Mouse (Mus musculus): ENCODE results near the gene Ccl27a.

Ccl27a gene

GRCm38 (mm10) chr4:41757321-41757720 lies 16.7 kb downstream of the Ccl27a start:
- CTCF ChIA-PET: interaction anchor here in 1 of 4 experiments (1.3 to 1.9 kb wide), 2 partner anchors 16 to 254 kb away, joined by 3 to 5 read pairs; partner anchors contain the start of gene AI464131
- POLR2A ChIA-PET: interaction anchor here in 3 of 4 experiments (0.6 to 5.8 kb wide), 4 partner anchors 16 to 253 kb away, joined by 3 to 37 read pairs (median 5); no protein-coding TSS in a partner anchor

- CTCF ChIA-PET: interaction anchor here in 3 of 4 experiments (0.5 to 2.0 kb wide), 4 partner anchors 15 to 235 kb away, joined by 4 to 6 read pairs (median 5); no protein-coding TSS in a partner anchor
- POLR2A ChIA-PET: interaction anchor here in 3 of 4 experiments (0.6 to 5.8 kb wide), 6 partner anchors 14 to 258 kb away, joined by 3 to 37 read pairs (median 7); partner anchors contain the start of gene Rpp25l (in 1 of the 3)
Measured at GRCm38 (mm10) chr4:41756440-41756839, 17.6 kb downstream of the Ccl27a start.

- POLR2A ChIA-PET: interaction anchor here in 3 of 4 experiments (0.6 to 5.8 kb wide), 18 partner anchors 9 to 1195 kb away, joined by 3 to 37 read pairs (median 4); partner anchors contain the start of genes Fam219a (in 2 of the 3), Arid3c (in 1 of the 3), Dnaic1 (in 1 of the 3) and Rpp25l (in 1 of the 3)
- CTCF ChIA-PET: interaction anchor here in 3 of 4 experiments (0.5 to 2.0 kb wide), 9 partner anchors 14 to 627 kb away, joined by 3 to 6 read pairs (median 4); partner anchors contain the start of genes Dnaic1 (in 1 of the 3) and Fam219a (in 1 of the 3)
Measured at GRCm38 (mm10) chr4:41755338-41756305, 18.4 kb downstream of the Ccl27a start, which contains the start of gene Sigmar1. Sigmar1 (minus strand) TSS chr4:41756157.

GRCm38 (mm10) chr4:41754797-41755337 lies 19.2 kb downstream of the Ccl27a start, which contains the start of gene Galt:
Galt (plus strand) TSS chr4:41755228.
- ChIA-PET POLR2A (interaction anchor here in 3 of 4 experiments (0.6 to 5.8 kb wide), 14 partner anchors 9 to 345 kb away, joined by 3 to 37 read pairs (median 4); partner anchors contain the start of genes Arid3c (in 1 of the 3), Fam219a (in 1 of the 3) and Rpp25l (in 1 of the 3)), CTCF (interaction anchor here in 3 of 4 experiments (1.0 to 2.0 kb wide), 8 partner anchors 14 to 185 kb away, joined by 3 to 8 read pairs (median 4); partner anchors contain the start of genes Dnaic1 (in 1 of the 3) and Fam219a (in 1 of the 3))

GRCm38 (mm10) chr4:41745021-41745420 lies 29.0 kb downstream of the Ccl27a start:
- CTCF ChIA-PET: interaction anchor here in 2 of 4 experiments (0.6 to 0.7 kb wide), 2 partner anchors 239 to 241 kb away, joined by 3 to 6 read pairs; no protein-coding TSS in a partner anchor

GRCm38 (mm10) chr4:41744131-41744530 lies 29.9 kb downstream of the Ccl27a start:
- ChIA-PET POLR2A (interaction anchor here in 1 of 4 experiments (1.3 kb wide), 1 partner anchor 11 kb away, joined by 3 read pairs; the partner anchor contains the start of gene Galt), CTCF (no interaction called here)

More at GRCm38 (mm10) chr4:41745021-41745420, 29.0 kb downstream of the Ccl27a start:
- POLR2A ChIA-PET: interaction anchor here in 1 of 4 experiments (1.3 kb wide), 1 partner anchor 10 kb away, joined by 3 read pairs; the partner anchor contains the start of gene Galt

- POLR2A ChIA-PET: interaction anchor here in 3 of 4 experiments (0.7 to 6.0 kb wide), 26 partner anchors 10 to 606 kb away, joined by 3 to 45 read pairs (median 4); partner anchors contain the start of genes Arid3c (in 2 of the 3), Galt (in 2 of the 3), Rpp25l (in 2 of the 3) and Sigmar1 (in 2 of the 3)
- CTCF ChIA-PET: interaction anchor here in 3 of 4 experiments (0.6 to 1.9 kb wide), 14 partner anchors 9 to 237 kb away, joined by 3 to 7 read pairs (median 4); partner anchors contain the start of genes Galt (in 2 of the 3), Sigmar1 (in 2 of the 3), Arid3c (in 1 of the 3) and Dnaic1 (in 1 of the 3)
Measured at GRCm38 (mm10) chr4:41741158-41741560, 32.9 kb downstream of the Ccl27a start.

GRCm38 (mm10) chr4:41740380-41741157 lies 33.5 kb downstream of the Ccl27a start:
- ChIA-PET POLR2A (interaction anchor here in 3 of 4 experiments (0.8 to 6.0 kb wide), 23 partner anchors 9 to 606 kb away, joined by 3 to 45 read pairs (median 4); partner anchors contain the start of genes Arid3c (in 2 of the 3), Galt (in 2 of the 3), Rpp25l (in 2 of the 3) and Sigmar1 (in 2 of the 3)), CTCF (interaction anchor here in 3 of 4 experiments (0.6 to 1.9 kb wide), 15 partner anchors 9 to 236 kb away, joined by 3 to 7 read pairs (median 3); partner anchors contain the start of genes Galt (in 2 of the 3), Sigmar1 (in 2 of the 3), Arid3c (in 1 of the 3) and Dnaic1 (in 1 of the 3))

- ChIA-PET POLR2A (interaction anchor here in 3 of 4 experiments (0.6 to 6.0 kb wide), 10 partner anchors 11 to 1822 kb away, joined by 3 to 45 read pairs (median 8); partner anchors contain the start of genes Rpp25l (in 2 of the 3), Galt (in 1 of the 3) and Sigmar1 (in 1 of the 3)), CTCF (interaction anchor here (0.5 to 3.2 kb wide), 7 partner anchors 12 to 490 kb away, joined by 3 to 59 read pairs (median 4); partner anchors contain the start of gene Rpp25l (in 1 of the 4))
Measured at GRCm38 (mm10) chr4:41739260-41739659, 34.8 kb downstream of the Ccl27a start.

- CTCF ChIA-PET: interaction anchor here (0.7 to 3.2 kb wide), 20 partner anchors 9 to 1134 kb away, joined by 3 to 59 read pairs (median 7); partner anchors contain the start of genes Rpp25l (in 4 of the 4), Dnaic1 (in 1 of the 4) and Fam219a (in 1 of the 4)
- POLR2A ChIA-PET: interaction anchor here in 3 of 4 experiments (0.5 to 6.0 kb wide), 10 partner anchors 12 to 1823 kb away, joined by 3 to 45 read pairs (median 6); partner anchors contain the start of genes Rpp25l (in 2 of the 3), Galt (in 1 of the 3) and Sigmar1 (in 1 of the 3)
Measured at GRCm38 (mm10) chr4:41738256-41738603, 35.8 kb downstream of the Ccl27a start.

GRCm38 (mm10) chr4:41737602-41738255 lies 36.3 kb downstream of the Ccl27a start:
- CTCF ChIA-PET: interaction anchor here (0.5 to 3.2 kb wide), 38 partner anchors 9 to 1134 kb away, joined by 3 to 59 read pairs (median 6); partner anchors contain the start of genes Rpp25l (in 4 of the 4), Fam219a (in 2 of the 4), AI464131 (in 1 of the 4) and Dnaic1 (in 1 of the 4)
- POLR2A ChIA-PET: interaction anchor here in 3 of 4 experiments (0.6 to 6.0 kb wide), 14 partner anchors 10 to 637 kb away, joined by 3 to 45 read pairs (median 4); partner anchors contain the start of genes Rpp25l (in 2 of the 3), Dctn3 (in 1 of the 3), Dnaic1 (in 1 of the 3) and Fam219a (in 1 of the 3)

GRCm38 (mm10) chr4:41731052-41731765 lies 42.8 kb downstream of the Ccl27a start, which contains the start of gene Arid3c:
Arid3c (minus strand) TSS chr4:41731142.
- POLR2A ChIA-PET: interaction anchor here in 2 of 4 experiments (0.9 to 1.9 kb wide), 8 partner anchors 10 to 24 kb away, joined by 3 to 10 read pairs (median 4); partner anchors contain the start of genes Galt (in 1 of the 2) and Rpp25l (in 1 of the 2)

GRCm38 (mm10) chr4:41726826-41727621 lies 47.0 kb downstream of the Ccl27a start:
- ChIA-PET POLR2A (interaction anchor here in 1 of 4 experiments (0.9 to 2.0 kb wide), 5 partner anchors 10 to 20 kb away, joined by 3 to 11 read pairs (median 4); no protein-coding TSS in a partner anchor), CTCF (interaction anchor here in 2 of 4 experiments (0.5 to 3.5 kb wide), 5 partner anchors 11 to 13 kb away, joined by 3 to 13 read pairs (median 6); partner anchors contain the start of gene Rpp25l (in 1 of the 2))

More at GRCm38 (mm10) chr4:41731052-41731765, 42.8 kb downstream of the Ccl27a start, which contains the start of gene Arid3c:
- CTCF ChIA-PET: interaction anchor here in 2 of 4 experiments (0.8 to 1.6 kb wide), 7 partner anchors 9 to 24 kb away, joined by 3 to 5 read pairs (median 3); partner anchors contain the start of gene Rpp25l (in 1 of the 2)
